Mouse (Mus musculus) cerebellum, adult 11 months (tissue): Measurements from ENCODE around the gene Sept1.
"Not testable (repeated sequence)": the region's sequence is repeated elsewhere in the genome, so short reads cannot be mapped to it uniquely, and the experiment has no call there.

ENCODE experiments used
- DNase-seq: peaks from one replicate; pipeline ENCODE4 v3.0.0; 2022

Sept1 gene

GRCm38 (mm10) chr7:127192989-127193388 is 39.9 kb downstream of the Sept1 start:
- no peak for DNase-seq

DNA sequence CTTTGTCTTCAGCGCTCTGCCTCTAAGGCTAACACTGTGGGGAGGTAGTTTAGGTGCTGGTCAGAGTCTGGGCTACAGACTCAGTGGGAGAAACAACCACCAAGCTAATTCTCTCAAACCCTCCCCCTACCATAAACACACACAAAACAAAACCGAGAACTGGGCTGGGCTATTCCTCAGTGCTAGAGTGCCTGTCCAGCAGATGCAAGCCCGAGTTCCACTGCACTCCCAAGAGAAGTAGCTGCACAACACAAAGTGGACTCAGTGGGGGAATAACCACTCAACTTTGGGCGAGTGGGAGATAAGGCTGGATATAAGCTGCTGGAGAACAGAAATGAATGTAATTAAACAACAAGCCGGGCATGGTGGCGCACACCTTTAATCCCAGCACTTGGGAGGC is 42.3 kb downstream of the Sept1 start:
- DNase-seq, result no peak

DNA sequence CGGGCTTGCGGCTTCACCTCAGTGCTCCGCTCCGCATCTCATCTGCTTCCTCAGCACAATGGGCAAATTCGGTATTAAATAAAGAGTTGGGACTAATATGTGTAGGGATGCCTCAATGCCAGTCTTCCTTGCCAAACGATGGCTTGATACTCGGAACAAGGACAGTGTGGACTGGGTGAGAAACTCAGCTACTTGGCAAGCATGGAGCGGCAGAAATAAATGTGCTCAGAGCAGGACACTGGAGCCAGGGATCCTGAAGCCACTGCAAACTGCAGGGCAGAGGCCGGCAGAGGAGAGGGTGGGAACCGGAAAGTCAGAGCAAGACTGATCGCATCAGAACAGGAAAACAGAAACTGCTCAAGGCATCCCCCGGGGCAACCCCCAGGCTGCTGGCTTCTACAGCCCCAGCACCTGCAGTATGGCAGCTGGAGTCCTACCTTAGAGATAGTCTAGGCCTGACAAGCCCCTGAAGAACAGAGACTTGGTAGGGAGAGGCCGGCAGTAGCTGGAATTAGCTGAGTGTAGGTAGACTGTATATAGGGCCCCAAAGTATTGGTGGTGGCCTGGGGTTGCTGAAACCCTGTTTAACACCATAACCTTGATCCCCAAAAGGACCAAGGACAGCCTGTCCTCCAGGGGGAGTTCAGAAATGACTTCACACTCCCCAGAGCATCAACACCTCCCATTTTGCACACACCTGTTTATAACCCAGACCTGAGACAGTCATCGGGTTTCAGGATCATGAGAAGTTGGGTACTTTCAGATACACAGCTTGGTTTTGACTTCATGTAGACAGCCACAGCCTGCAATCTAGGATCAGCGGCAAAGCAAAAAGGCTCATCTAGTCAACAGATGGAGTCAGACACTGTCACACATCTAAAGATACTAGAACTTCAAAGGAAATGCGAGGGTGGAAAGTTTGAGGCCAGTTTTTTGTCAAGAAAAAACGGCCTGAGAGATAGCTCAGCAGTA is 44.3 kb downstream of the Sept1 start:
- no peak for DNase-seq

- DNase-seq, result no peak
These were observed 45.6 kb downstream of the Sept1 start for GRCm38 (mm10) chr7:127187351-127187750.

DNA sequence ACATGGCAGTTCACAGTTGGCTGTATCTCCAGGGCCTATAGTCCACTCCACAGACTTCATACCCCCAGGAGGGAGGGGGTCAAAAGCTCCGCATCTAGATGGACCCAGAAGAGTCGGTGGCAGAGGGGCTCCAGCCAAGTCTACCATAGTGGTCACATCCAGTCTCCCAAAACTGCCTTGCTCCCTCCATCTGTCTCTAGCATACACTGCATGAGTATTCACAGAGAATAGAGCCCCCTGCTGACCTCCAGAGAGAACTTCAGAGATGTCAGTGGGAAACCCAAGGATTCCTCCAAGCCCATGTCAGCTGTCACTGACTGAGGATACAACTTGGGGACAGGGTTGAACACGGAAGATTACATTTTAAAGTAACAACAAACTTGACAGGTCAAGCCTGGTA is 47.3 kb downstream of the Sept1 start:
- DNase-seq, result no peak

DNA sequence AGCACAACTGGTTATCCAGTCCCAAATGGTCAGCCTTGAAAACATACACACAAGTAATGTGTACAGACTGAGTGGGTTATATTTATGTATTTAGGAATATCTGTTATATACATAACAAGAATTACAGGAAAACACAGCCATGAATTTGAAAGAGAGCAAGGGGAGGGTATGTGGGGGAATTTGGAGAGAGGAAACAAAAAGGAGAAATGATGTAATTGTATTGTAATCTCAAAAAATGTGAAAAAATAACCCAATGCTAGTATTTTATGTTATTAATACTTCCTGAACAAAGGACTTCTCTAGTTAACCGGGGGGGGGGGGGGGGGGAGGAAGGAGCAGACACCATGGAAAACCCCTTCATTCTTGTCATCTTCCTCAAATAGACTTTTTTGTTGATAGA is 48.2 kb downstream of the Sept1 start:
- no peak for DNase-seq

DNA sequence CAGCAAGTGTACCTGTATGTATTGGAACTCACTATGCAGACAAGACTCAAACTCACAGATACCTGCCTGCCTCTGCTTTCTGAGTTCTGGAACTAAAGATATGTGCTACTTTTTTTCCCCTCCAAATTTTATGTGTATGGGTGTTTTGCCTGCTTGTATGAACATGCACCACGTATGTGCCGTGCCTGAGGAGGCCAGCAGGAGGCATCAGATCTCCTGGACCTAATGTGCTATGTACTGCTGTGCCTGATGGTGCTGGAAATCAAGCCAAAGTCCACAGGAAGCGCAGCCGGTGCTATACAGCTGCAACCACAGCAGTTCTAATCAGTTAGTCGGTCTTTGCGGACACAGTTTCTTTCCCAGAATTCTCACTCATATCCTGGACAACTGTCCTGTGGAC is 49.1 kb downstream of the Sept1 start:
- DNase-seq, result no peak

DNA sequence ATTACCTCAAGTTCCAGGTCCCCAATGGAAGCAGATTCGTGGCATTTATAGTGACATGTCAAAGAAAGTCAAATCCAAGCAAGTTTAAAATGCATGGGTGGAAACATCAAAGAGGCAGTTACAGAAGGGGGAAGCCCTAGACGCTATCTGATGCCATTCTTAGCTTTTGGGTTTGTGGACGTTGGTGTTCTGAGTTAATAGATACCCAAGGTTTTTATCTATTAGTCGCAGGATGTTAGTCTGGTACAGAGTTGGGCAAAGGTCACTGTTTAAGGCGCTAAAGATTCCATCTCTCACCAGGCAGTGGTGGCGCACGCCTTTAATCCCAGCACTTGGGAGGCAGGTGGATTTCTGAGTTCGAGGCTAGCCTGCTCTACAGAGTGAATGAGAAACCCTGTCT is 49.6 kb downstream of the Sept1 start:
- DNase-seq, result no peak

GRCm38 (mm10) chr7:127181724-127182123 is 51.2 kb downstream of the Sept1 start:
- DNase-seq, result not testable (repeated sequence)

GRCm38 (mm10) chr7:127180783-127181182 is 52.1 kb downstream of the Sept1 start:
- DNase-seq, result no peak

GRCm38 (mm10) chr7:127176937-127177336 is 56.0 kb downstream of the Sept1 start:
- no peak for DNase-seq

DNA sequence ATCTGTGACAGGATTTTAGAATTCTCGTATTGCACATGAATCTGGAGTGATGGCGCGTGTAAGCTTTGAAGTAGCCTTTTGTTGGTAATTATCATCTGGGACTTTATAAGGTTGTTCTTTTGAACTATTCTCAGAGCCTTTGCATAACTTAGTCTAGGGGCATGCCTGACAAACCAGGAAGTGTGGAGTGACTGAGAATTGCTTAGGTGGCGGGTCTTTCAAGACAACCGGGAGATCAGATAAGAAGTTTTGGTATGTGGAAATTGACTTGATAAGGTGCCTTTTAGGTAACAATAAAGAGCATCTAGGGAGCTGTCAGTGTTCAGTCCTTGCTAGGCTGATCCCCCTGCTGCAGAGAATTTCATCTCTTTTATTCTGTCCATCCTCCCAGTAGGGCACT is 66.4 kb downstream of the Sept1 start:
- no peak for DNase-seq

GRCm38 (mm10) chr7:127165607-127166493 is 67.1 kb downstream of the Sept1 start:
- DNase-seq, result no peak
